Mouse (Mus musculus) MEL (cell line): ENCODE results near the gene Gm10318. TPM values are rescaled to one million over a fixed set of nuclear protein-coding genes. Genes with fewer than 3 reads are reported as not detected.

Experiments
- DNase-seq: peaks from one replicate; pipeline ENCODE4 v3.0.0; 2011; ENCODE audit warnings: low read depth, low spot score
- H3K27ac ChIP-seq: 2 replicates; pipeline ENCODE4 v1.5.1; 2012; ENCODE audit warnings: low read depth, mild to moderate bottlenecking, control low read depth, low read length, moderate library complexity; ENCODE audit not compliant: control insufficient read depth
- H3K27me3 ChIP-seq, 2 experiments: fragments of 150-350 bp in 1 of 2; sonication (generic) in 1 of 2; 2 replicates each; pipeline ENCODE4 v1.6.1; 2012; ENCODE audit warnings: low read length in 2 of 2, mild to moderate bottlenecking in 2 of 2, improper control_type of control experiment in 1 of 2, moderate library complexity in 1 of 2; ENCODE audit not compliant: insufficient read depth in 2 of 2, control insufficient read depth in 1 of 2
- H3K36me3 ChIP-seq, 2 experiments: 2 replicates each; pipeline ENCODE4 v1.6.1; 2012 to 2014; ENCODE audit warnings: low read length in 2 of 2, improper control_type of control experiment in 1 of 2, inconsistent platforms in 1 of 2, mild to moderate bottlenecking in 1 of 2; ENCODE audit not compliant: insufficient read depth in 2 of 2, control insufficient read depth in 1 of 2
- H3K4me1 ChIP-seq, 2 experiments: fragments of 150-350 bp in 1 of 2; sonication (generic) in 1 of 2; 2 replicates each; pipeline ENCODE4 v1.6.1; 2012; ENCODE audit warnings: low read length in 2 of 2, improper control_type of control experiment in 1 of 2, mild to moderate bottlenecking in 1 of 2; ENCODE audit not compliant: insufficient read depth in 2 of 2, control insufficient read depth in 1 of 2
- H3K4me3 ChIP-seq, 2 experiments: fragments of 150-350 bp in 1 of 2; sonication (generic) in 1 of 2; 2 replicates each; pipeline ENCODE4 v1.5.1; 2012; ENCODE audit warnings: low read depth in 2 of 2, low read length in 2 of 2, mild to moderate bottlenecking in 2 of 2, moderate library complexity in 2 of 2, control low read depth in 1 of 2, improper control_type of control experiment in 1 of 2; ENCODE audit not compliant: control insufficient read depth in 1 of 2, insufficient read depth in 1 of 2
- H3K79me2 ChIP-seq: 2 replicates; pipeline ENCODE4 v1.6.1; 2012; ENCODE audit warnings: mild to moderate bottlenecking, low read length, moderate library complexity; ENCODE audit not compliant: control insufficient read depth, poor library complexity, insufficient read depth
- H3K9ac ChIP-seq: 2 replicates; pipeline ENCODE4 v1.6.1; 2012; ENCODE audit warnings: low read depth, mild to moderate bottlenecking, control low read depth, low read length, moderate library complexity; ENCODE audit not compliant: control insufficient read depth, poor library complexity, severe bottlenecking
- H3K9me3 ChIP-seq: fragments of 150-350 bp; sonication (generic); replicated peaks from 2 replicates; pipeline ENCODE4 v1.6.1; 2012; ENCODE audit warnings: mild to moderate bottlenecking, low read length, improper control_type of control experiment, moderate library complexity; ENCODE audit not compliant: insufficient read depth
- BHLHE40 ChIP-seq: IDR thresholded peaks from 2 replicates; pipeline ENCODE4 v1.6.1; 2012; ENCODE audit warnings: low read depth, mild to moderate bottlenecking, inconsistent platforms, low read length, improper control_type of control experiment, borderline replicate concordance
- CHD1 ChIP-seq: IDR thresholded peaks from 2 replicates; pipeline ENCODE4 v1.6.1; 2012; ENCODE audit warnings: low read depth, mild to moderate bottlenecking, inconsistent platforms, low read length, improper control_type of control experiment
- CHD2 ChIP-seq: IDR thresholded peaks from 2 replicates; pipeline ENCODE4 v1.6.1; 2011; ENCODE audit warnings: low read length, improper control_type of control experiment
- GABPA ChIP-seq: IDR thresholded peaks from 2 replicates; pipeline ENCODE4 v1.6.1; 2012; ENCODE audit warnings: low read depth, mild to moderate bottlenecking, inconsistent platforms, low read length, improper control_type of control experiment, moderate library complexity
- GATA1 ChIP-seq: IDR thresholded peaks from 2 replicates; pipeline ENCODE4 v1.6.1; 2011; ENCODE audit warnings: low read depth, low read length, improper control_type of control experiment
- KAT2A ChIP-seq: conservative IDR thresholded peaks from 2 replicates; pipeline ENCODE4 v1.6.1; 2012; ENCODE audit warnings: low read depth, low read length, improper control_type of control experiment, inconsistent platforms
- MAZ ChIP-seq: IDR thresholded peaks from 2 replicates; pipeline ENCODE4 v1.6.1; 2012; ENCODE audit warnings: low read depth, mild to moderate bottlenecking, inconsistent platforms, low read length, improper control_type of control experiment
- MXI1 ChIP-seq: IDR thresholded peaks from 2 replicates; pipeline ENCODE4 v1.6.1; 2011; ENCODE audit warnings: mild to moderate bottlenecking, low read depth, low read length, improper control_type of control experiment
- NRF1 ChIP-seq: IDR thresholded peaks from 2 replicates; pipeline ENCODE4 v1.6.1; 2014; ENCODE audit warnings: low read depth, mild to moderate bottlenecking, inconsistent platforms, low read length, improper control_type of control experiment, moderate library complexity; ENCODE audit not compliant: poor library complexity, insufficient read depth, severe bottlenecking
- POLR2A ChIP-seq, 2 experiments: IDR thresholded peaks; 2 replicates each; pipeline ENCODE4 v1.6.1; 2011 to 2012; ENCODE audit warnings: low read length in 2 of 2, mild to moderate bottlenecking in 2 of 2, control low read depth in 1 of 2, improper control_type of control experiment in 1 of 2, low read depth in 1 of 2, moderate library complexity in 1 of 2; ENCODE audit not compliant: control insufficient read depth in 1 of 2, insufficient read depth in 1 of 2, poor library complexity in 1 of 2
- POLR2AphosphoS2 ChIP-seq: IDR thresholded peaks from 2 replicates; pipeline ENCODE4 v1.6.1; 2011; ENCODE audit warnings: low read length, improper control_type of control experiment
- POLR2AphosphoS5 ChIP-seq: IDR thresholded peaks from 2 replicates; pipeline ENCODE4 v1.6.1; 2012; ENCODE audit warnings: low read depth, borderline replicate concordance, mild to moderate bottlenecking, inconsistent platforms, low read length, moderate library complexity, mixed read lengths
- RAD21 ChIP-seq: IDR thresholded peaks from 2 replicates; pipeline ENCODE4 v1.6.1; 2011; ENCODE audit warnings: mild to moderate bottlenecking, low read depth, low read length, improper control_type of control experiment
- SIN3A ChIP-seq: IDR thresholded peaks from 2 replicates; pipeline ENCODE4 v1.6.1; 2012; ENCODE audit warnings: low read length, improper control_type of control experiment, inconsistent platforms
- TBP ChIP-seq: IDR thresholded peaks from 2 replicates; pipeline ENCODE4 v1.8.0; 2011; ENCODE audit warnings: low read depth, low read length, improper control_type of control experiment
- TCF12 ChIP-seq: IDR thresholded peaks from 2 replicates; pipeline ENCODE4 v1.6.1; 2014; ENCODE audit warnings: low read depth, mild to moderate bottlenecking, inconsistent platforms, low read length, improper control_type of control experiment, moderate library complexity
- ZC3H11A ChIP-seq: IDR thresholded peaks from 2 replicates; pipeline ENCODE4 v1.6.1; 2012; ENCODE audit warnings: low read depth, mild to moderate bottlenecking, inconsistent platforms, low read length, improper control_type of control experiment
- ZMIZ1 ChIP-seq: IDR thresholded peaks from 2 replicates; pipeline ENCODE4 v1.6.1; 2012; ENCODE audit warnings: low read depth, mild to moderate bottlenecking, inconsistent platforms, low read length, improper control_type of control experiment, moderate library complexity
- ZNF384 ChIP-seq: IDR thresholded peaks from 2 replicates; pipeline ENCODE4 v1.6.1; 2012; ENCODE audit warnings: low read depth, mild to moderate bottlenecking, inconsistent platforms, low read length, improper control_type of control experiment
- polyA plus RNA-seq, 2 experiments: library from polyadenylated mRNA; stranded (reverse) in 1 of 2; unstranded in 1 of 2; fragments of >175 nt in 1 of 2; fragments of >200 nt in 1 of 2; gene quantifications; 2 replicates each; pipeline versions ENCODE4 v1.2.1 to v1.2.4; 2012; ENCODE audit warnings: low replicate concordance in 2 of 2, low read depth in 1 of 2; ENCODE audit not compliant: insufficient read length in 2 of 2, insufficient read depth in 1 of 2, missing spikeins in 1 of 2
- total RNA-seq: library from RNA; depleted of rRNA; stranded (reverse); fragments of 300-350 nt; gene quantifications from 2 replicates; pipeline ENCODE4 v1.2.3, GENCODE M21; 2012

The Gm10318 gene
- total and polyA plus RNA-seq, 3 experiments: not detected

- Histone ChIP-seq H3K9me3 (no peaks in the 10 kb centered on the region), H3K27ac (no peak within 1 kb of the TSS), H3K4me1 (no peaks in the 10 kb centered on the region), H3K27me3 (peaks cover 0 to 2% of the 10 kb centered on the region in 2 experiments; a peak in 1 of 4 replicates), H3K4me3 (no peak within 1 kb of the TSS), H3K79me2 (no peaks in the 10 kb centered on the region), H3K9ac (no peak within 1 kb of the TSS), H3K36me3 (no peaks in the 10 kb centered on the region)
- TF ChIP-seq KAT2A: no peak
- TF ChIP-seq POLR2A (IDR thresholded peaks at IDR 0.05; ENCODE audit: control insufficient read depth in 1 of 2, insufficient read depth in 1 of 2, low read depth in 1 of 2, low read length in 2 of 2, poor library complexity in 1 of 2): no peak
- no peak for TF ChIP-seq SIN3A
- TF ChIP-seq NRF1: no peak
- TF ChIP-seq RAD21: no peak
- no peak for TF ChIP-seq CHD1
- no peak for TF ChIP-seq POLR2AphosphoS5
- TF ChIP-seq MXI1: no peak
- no peak for TF ChIP-seq ZNF384
- TF ChIP-seq BHLHE40: no peak
- DNase-seq: no peak
These were observed 17.0 kb upstream of the Gm10318 start, which contains the start of gene Krtap10-10 for GRCm38 (mm10) chr10:77835647-77836046. TSS of gene Krtap10-10 (plus strand) at chr10:77835947.

GRCm38 (mm10) chr10:77839006-77839405 is 13.7 kb upstream of the Gm10318 start:
- no peak for TF ChIP-seq TBP
- TF ChIP-seq POLR2AphosphoS5: no peak
- TF ChIP-seq MAZ: no peak
- no peak for TF ChIP-seq TCF12
- TF ChIP-seq ZC3H11A: no peak
- TF ChIP-seq SIN3A: no peak
- no peak for TF ChIP-seq GABPA
- no peak for TF ChIP-seq GATA1
- TF ChIP-seq CHD1: no peak
- no peak for TF ChIP-seq RAD21
- no peak for TF ChIP-seq ZMIZ1
- no peak for TF ChIP-seq POLR2AphosphoS2
- TF ChIP-seq CHD2: no peak
- Histone ChIP-seq H3K36me3 (no peaks in the 10 kb centered on the region), H3K9ac (no peak overlapping the region), H3K4me3 (no peak overlapping the region), H3K9me3 (no peaks in the 10 kb centered on the region), H3K4me1 (no peaks in the 10 kb centered on the region), H3K27me3 (no peaks in the 10 kb centered on the region; a peak in 1 of 4 replicates), H3K79me2 (no peaks in the 10 kb centered on the region), H3K27ac (no peak overlapping the region)
- no peak for DNase-seq
